Mouse (Mus musculus) liver, embryonic 11.5 days (tissue): ENCODE results near the gene Creg2. TPM values are rescaled to one million over a fixed set of nuclear protein-coding genes. Genes with fewer than 3 reads are reported as not detected.
"Not testable (repeated sequence)": the region's sequence is repeated elsewhere in the genome, so short reads cannot be mapped to it uniquely, and the experiment has no call there.

Experiments used
- ATAC-seq: fragments of 200-750 bp; cut with Nextera tagmentation; replicated peaks from 2 replicates; pipeline ENCODE4 v1.8.0; 2017; ENCODE audit warnings: moderate number of reproducible peaks, mild to moderate bottlenecking, moderate TSS enrichment, moderate library complexity; ENCODE audit not compliant: low FRiP score
- DNase-seq: peaks from one replicate; pipeline ENCODE4 v3.0.0-alpha.2; 2017; ENCODE audit warnings: low spot score
- H3K27ac ChIP-seq: fragments of 300-500 bp; sonication (generic); 2 replicates; pipeline ENCODE4 v1.5.1; 2014; ENCODE audit warnings: mild to moderate bottlenecking, low read depth, low read length, control low read depth
- H3K27me3 ChIP-seq: fragments of 300-500 bp; sonication (generic); replicated peaks from 2 replicates; pipeline ENCODE4 v1.6.1; 2014; ENCODE audit warnings: low read length, mixed read lengths; ENCODE audit not compliant: control insufficient read depth, insufficient read depth
- H3K36me3 ChIP-seq: fragments of 300-500 bp; sonication (generic); 2 replicates; pipeline ENCODE4 v1.6.1; 2014; ENCODE audit warnings: mild to moderate bottlenecking, low read length, moderate library complexity, mixed read lengths; ENCODE audit not compliant: control insufficient read depth, insufficient read depth
- H3K4me1 ChIP-seq: fragments of 300-500 bp; sonication (generic); replicated peaks from 2 replicates; pipeline ENCODE4 v1.6.1; 2014; ENCODE audit warnings: low read length, mixed read lengths; ENCODE audit not compliant: control insufficient read depth, insufficient read depth
- H3K4me2 ChIP-seq: fragments of 300-500 bp; sonication (generic); 2 replicates; pipeline ENCODE4 v1.6.1; 2014; ENCODE audit warnings: mild to moderate bottlenecking, control low read depth, moderate library complexity
- H3K4me3 ChIP-seq: fragments of 300-500 bp; sonication (generic); 2 replicates; pipeline ENCODE4 v1.5.1; 2014; ENCODE audit warnings: low read depth, low read length, control low read depth
- H3K9ac ChIP-seq: fragments of 300-500 bp; sonication (generic); 2 replicates; pipeline ENCODE4 v1.6.1; 2014; ENCODE audit warnings: low read depth, low read length, control low read depth
- H3K9me3 ChIP-seq: fragments of 300-500 bp; sonication (generic); 2 replicates; pipeline ENCODE4 v1.6.1; 2016; ENCODE audit warnings: low read length, inconsistent platforms, mixed read lengths; ENCODE audit not compliant: control insufficient read depth
- WGBS: fragments of 180-500 bp; shearing (Covaris S2); extraction: QIAGEN DNeasy Blood & Tissue Kit; methylation state at CpG from one replicate; pipeline ENCODE4 v1.1.7; 2014; 5-methylcytosine and 5-hydroxymethylcytosine counted together
- polyA plus RNA-seq: library from polyadenylated mRNA; unstranded; fragments of >200 nt; fragmentation: Nextera tagmentation; extraction: Ambion mirVana; gene quantifications from 2 replicates; pipeline ENCODE4 v1.2.1, GENCODE M21; 2014

Creg2 gene
- polyA plus RNA-seq, 1 experiment from 2014 or later, result not detected

- not testable (repeated sequence) for H3K4me2 ChIP-seq, ATAC-seq, H3K9ac ChIP-seq, H3K27me3 ChIP-seq, DNase-seq, H3K9me3 ChIP-seq, H3K36me3 ChIP-seq, H3K4me3 ChIP-seq, H3K4me1 ChIP-seq, H3K27ac ChIP-seq
- WGBS, result 94% methylated on average over 9 of the region's 9 CpGs
Measured at GRCm38 (mm10) chr1:39597135-39597534, 54.1 kb downstream of the Creg2 start.

GRCm38 (mm10) chr1:39593836-39594235 lies 57.4 kb downstream of the Creg2 start:
- no peak for DNase-seq
- WGBS, result 79% methylated on average over 10 of the region's 10 CpGs
- ATAC-seq, result no peak

GRCm38 (mm10) chr1:39592090-39592489 lies 59.2 kb downstream of the Creg2 start:
- Histone ChIP-seq H3K9me3 (no peaks in the 10 kb centered on the region), H3K4me1 (no peaks in the 10 kb centered on the region), H3K27ac (no peak overlapping the region), H3K4me3 (no peak overlapping the region), H3K4me2 (no peak overlapping the region), H3K27me3 (no peaks in the 10 kb centered on the region), H3K9ac (no peak overlapping the region), H3K36me3 (no peaks in the 10 kb centered on the region)
- WGBS, result 66% methylated on average over 4 of the region's 4 CpGs
- ATAC-seq, result no peak
- no peak for DNase-seq

More at GRCm38 (mm10) chr1:39593836-39594235, 57.4 kb downstream of the Creg2 start:
- H3K4me1 ChIP-seq, result no peaks in the 10 kb centered on the region
- H3K9ac ChIP-seq, result no peak overlapping the region
- no peak overlapping the region for H3K4me3 ChIP-seq
- H3K27me3 ChIP-seq, result no peaks in the 10 kb centered on the region
- H3K4me2 ChIP-seq, result no peak overlapping the region
- H3K9me3 ChIP-seq, result no peaks in the 10 kb centered on the region
- H3K36me3 ChIP-seq, result no peaks in the 10 kb centered on the region
- H3K27ac ChIP-seq, result no peak overlapping the region

DNA sequence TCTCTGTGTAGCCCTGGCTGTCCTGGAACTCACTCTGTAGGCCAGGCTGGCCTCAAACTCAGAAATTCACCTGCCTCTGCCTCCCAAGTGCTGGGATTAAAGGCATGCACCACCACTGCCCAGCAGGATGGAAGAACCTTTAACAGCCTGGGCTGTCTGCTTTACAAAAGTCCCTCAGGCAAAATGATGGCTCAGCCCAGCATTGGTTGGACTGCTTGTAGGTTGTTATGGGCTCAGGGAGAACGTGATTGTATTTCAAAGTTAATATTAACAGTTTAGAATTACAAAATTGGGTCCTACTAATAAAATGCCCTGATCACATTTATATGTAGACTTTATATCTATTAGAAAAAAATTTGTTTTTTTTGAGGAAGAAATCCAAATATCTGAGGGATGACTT lies 59.7 kb downstream of the Creg2 start:
- not testable (repeated sequence) for ATAC-seq, H3K4me1 ChIP-seq, H3K9ac ChIP-seq, H3K4me3 ChIP-seq, H3K27ac ChIP-seq, H3K4me2 ChIP-seq, H3K27me3 ChIP-seq, H3K36me3 ChIP-seq, H3K9me3 ChIP-seq, DNase-seq
- WGBS, result 61% methylated on average over 1 of the region's 1 CpGs

DNA sequence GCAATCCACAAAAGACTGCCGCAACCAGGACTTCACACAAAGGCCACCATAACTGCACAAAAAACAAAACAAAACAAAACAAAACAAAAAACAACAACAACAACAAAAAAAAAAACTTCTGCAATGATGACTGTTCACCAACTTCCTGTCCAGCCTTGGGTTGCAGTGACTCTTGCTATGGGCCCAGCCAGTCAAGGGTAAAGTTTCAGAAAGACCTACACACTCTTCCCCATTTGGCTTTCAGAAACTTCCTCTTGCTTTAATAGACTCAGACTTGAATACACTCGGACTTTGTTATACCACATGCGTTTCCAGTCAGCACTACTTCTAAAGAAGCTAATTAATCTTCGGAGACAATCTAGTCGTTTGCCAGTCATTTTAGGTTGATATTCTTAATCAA lies 61.1 kb downstream of the Creg2 start:
- no peak for DNase-seq
- no peaks in the 10 kb centered on the region for H3K9me3 ChIP-seq
- no peak overlapping the region for H3K27ac ChIP-seq
- WGBS, result 62% methylated on average over 5 of the region's 5 CpGs
- H3K4me2 ChIP-seq, result no peak overlapping the region
- no peaks in the 10 kb centered on the region for H3K27me3 ChIP-seq
- no peak overlapping the region for H3K4me3 ChIP-seq
- no peak for ATAC-seq
- no peaks in the 10 kb centered on the region for H3K4me1 ChIP-seq
- no peaks in the 10 kb centered on the region for H3K36me3 ChIP-seq
- no peak overlapping the region for H3K9ac ChIP-seq

- 80% methylated on average over 9 of the region's 9 CpGs for WGBS
Measured at GRCm38 (mm10) chr1:39585416-39585815, 65.9 kb downstream of the Creg2 start.

DNA sequence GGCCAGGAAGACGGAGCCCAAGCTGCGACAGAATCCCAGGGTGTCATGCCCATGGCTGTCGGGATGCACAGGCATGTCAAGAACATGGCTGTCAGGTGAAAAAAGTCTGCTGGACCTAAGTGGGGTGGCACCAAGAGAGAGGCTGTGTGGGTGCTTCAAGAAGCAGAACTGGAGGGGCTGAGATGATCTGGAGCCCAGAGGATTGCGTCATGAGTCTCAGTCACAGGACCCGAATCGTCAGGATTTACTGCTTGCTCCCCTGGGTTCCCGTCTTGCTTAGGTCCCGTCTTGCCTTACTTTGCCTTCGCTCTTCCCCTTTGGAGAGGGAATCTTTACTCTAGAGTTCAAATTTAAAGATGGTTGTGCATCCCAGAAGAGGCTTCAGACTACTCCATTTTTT lies 68.1 kb downstream of the Creg2 start:
- DNase-seq, result no peak
- no peak overlapping the region for H3K27ac ChIP-seq
- 77% methylated on average over 9 of the region's 9 CpGs for WGBS
- no peak overlapping the region for H3K4me2 ChIP-seq
- H3K36me3 ChIP-seq, result no peaks in the 10 kb centered on the region
- no peak overlapping the region for H3K9ac ChIP-seq
- no peak for ATAC-seq
- H3K9me3 ChIP-seq, result no peaks in the 10 kb centered on the region
- H3K4me3 ChIP-seq, result no peak overlapping the region
- H3K27me3 ChIP-seq, result no peaks in the 10 kb centered on the region
- H3K4me1 ChIP-seq, result 0 out of 2 replicates have a peak, but pooled peaks cover 2% of the 10 kb centered on the region

More at GRCm38 (mm10) chr1:39585416-39585815, 65.9 kb downstream of the Creg2 start:
- H3K27me3 ChIP-seq, result no peaks in the 10 kb centered on the region
- H3K4me1 ChIP-seq, result no peaks in the 10 kb centered on the region
- H3K36me3 ChIP-seq, result no peaks in the 10 kb centered on the region
- no peak overlapping the region for H3K27ac ChIP-seq
- no peak overlapping the region for H3K4me3 ChIP-seq
- no peak overlapping the region for H3K4me2 ChIP-seq
- H3K9ac ChIP-seq, result no peak overlapping the region
- DNase-seq (no peak), ATAC-seq (no peak)
- H3K9me3 ChIP-seq, result no peaks in the 10 kb centered on the region

DNA sequence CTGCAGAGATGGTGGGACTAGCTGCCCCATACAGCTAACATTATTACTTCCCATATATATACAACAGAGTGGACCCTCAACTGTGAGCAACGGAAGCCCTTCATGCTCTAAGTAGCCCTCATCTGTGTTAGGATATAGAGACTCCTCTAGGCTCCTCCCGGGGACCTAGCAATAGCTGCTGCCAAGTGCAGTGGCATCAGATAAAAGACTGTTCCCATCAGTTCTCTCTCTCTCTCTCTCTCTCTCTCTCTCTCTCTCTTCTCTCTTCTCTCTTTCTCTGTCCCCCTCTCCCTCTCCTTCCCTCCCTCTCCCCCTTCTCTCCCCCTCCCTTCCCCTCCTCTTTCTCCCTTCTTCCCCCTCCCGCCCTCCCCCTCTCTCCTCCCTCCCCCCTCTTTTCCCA lies 70.1 kb downstream of the Creg2 start:
- ATAC-seq (no peak), DNase-seq (no peak)
- Histone ChIP-seq H3K27ac (no peak overlapping the region), H3K27me3 (no peaks in the 10 kb centered on the region), H3K4me2 (no peak overlapping the region), H3K36me3 (no peaks in the 10 kb centered on the region), H3K9ac (no peak overlapping the region), H3K4me3 (no peak overlapping the region), H3K4me1 (peaks cover 5% of the 10 kb centered on the region; the same call in 1 of the 2 replicates), H3K9me3 (no peaks in the 10 kb centered on the region)
- 51% methylated on average over 2 of the region's 3 CpGs for WGBS

DNA sequence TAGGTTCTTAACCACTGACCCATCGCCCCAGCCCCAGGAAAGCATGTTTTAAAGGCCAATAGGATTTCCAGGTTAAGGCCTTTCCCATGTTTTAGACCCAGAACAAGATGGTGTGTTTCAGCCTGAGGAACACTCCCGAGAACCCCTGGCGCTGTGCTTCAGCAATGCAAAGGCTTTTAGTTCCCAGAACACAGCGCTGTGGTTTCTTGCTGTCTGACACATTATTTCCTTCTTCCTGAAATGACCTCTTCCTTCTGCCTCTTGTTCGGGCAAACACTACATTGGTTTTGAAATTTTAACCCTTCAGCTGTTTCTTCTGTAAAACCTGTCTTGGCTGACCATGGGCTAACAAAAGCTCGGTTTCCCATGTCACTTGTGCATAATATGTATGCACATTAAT lies 72.1 kb downstream of the Creg2 start:
- Histone ChIP-seq H3K27ac (no peak overlapping the region), H3K4me1 (peaks cover 18% of the 10 kb centered on the region), H3K27me3 (no peaks in the 10 kb centered on the region), H3K36me3 (no peaks in the 10 kb centered on the region), H3K4me3 (no peak overlapping the region), H3K9me3 (no peaks in the 10 kb centered on the region), H3K9ac (no peak overlapping the region), H3K4me2 (no peak overlapping the region)
- ATAC-seq (no peak), DNase-seq (no peak)
- WGBS, result 47% methylated on average over 6 of the region's 6 CpGs
